Mouse (Mus musculus): ENCODE data around the gene Xrcc2. TPM values are rescaled to one million over a fixed set of nuclear protein-coding genes. Genes with fewer than 3 reads are reported as not detected.

Gene Xrcc2
- polyA plus RNA-seq, 2 experiments = 1.7 to 4.5 TPM

DNA sequence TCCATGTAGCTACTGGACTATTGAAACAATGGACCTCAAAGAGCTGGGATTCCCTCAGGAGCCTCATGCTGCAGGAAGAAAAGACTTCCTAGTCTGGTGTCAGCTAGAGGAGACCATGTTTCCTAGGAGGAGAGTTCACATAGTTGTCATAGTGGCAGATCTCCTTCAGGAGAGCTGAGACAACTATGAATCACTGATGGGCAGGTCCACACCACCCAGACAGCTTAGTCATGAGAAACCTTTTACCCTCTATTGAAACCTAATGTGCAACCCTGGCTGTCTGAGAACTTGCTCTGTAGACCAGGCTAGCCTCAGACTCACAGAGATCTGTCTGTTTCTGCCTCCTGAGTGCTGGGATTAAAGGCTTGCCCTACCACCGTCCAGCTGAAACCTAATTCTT is 62.9 kb downstream of the Xrcc2 start:
- H3K27me3 ChIP-seq (ENCODE audit: control insufficient read depth, insufficient read depth, low read length) = no peaks in the 10 kb centered on the region
- no peaks in the 10 kb centered on the region for H3K36me3 ChIP-seq (replicated peaks; ENCODE audit: control insufficient read depth, insufficient read depth, low read depth)
- DNase-seq (ENCODE audit: low read depth in 3 of 3, low spot score in 3 of 3) (no peak), ATAC-seq (ENCODE audit: insufficient read depth) (no peak)
- H3K4me3 ChIP-seq (ENCODE audit: insufficient read depth in 1 of 2, low read depth in 2 of 2, low read length in 2 of 2) = no peak overlapping the region
- 74% methylated on average over 1 of the region's 1 CpGs for WGBS (ENCODE audit: insufficient replicate concordance)
- no peaks in the 10 kb centered on the region for H3K4me1 ChIP-seq (replicated peaks; ENCODE audit: control insufficient read depth in 2 of 2, insufficient read depth in 2 of 2, low read length in 1 of 2)
- no peaks in the 10 kb centered on the region for H3K9me3 ChIP-seq (ENCODE audit: control insufficient read depth, low read length)
- no peak overlapping the region for H3K27ac ChIP-seq
- no peak overlapping the region for H3K4me2 ChIP-seq (ENCODE audit: low read depth)
- H3K9ac ChIP-seq (replicated peaks) = no peak overlapping the region
- no peak for TF ChIP-seq EP300 (IDR thresholded peaks at IDR 0.05; ENCODE audit: low read depth)
- no peak for TF ChIP-seq CTCF (IDR thresholded peaks at IDR 0.05; ENCODE audit: low read depth)

Other genes starting within 250 kb of the Xrcc2 start
- 5.7 and 7.1 TPM in 2 replicates for gene Kmt2c, start 207.0 kb downstream of the Xrcc2 start, polyA plus RNA-seq (2012; rRNA removed)
- gene Kmt2c, start 207.0 kb downstream of the Xrcc2 start, polyA plus RNA-seq (2014; fragmentation: Nextera tagmentation; extraction: Ambion mirVana) = 7.1 and 7.5 TPM in 2 replicates
- not detected in 2 replicates for gene Cct8l1, start 189.8 kb downstream of the Xrcc2 start, polyA plus RNA-seq (2012; rRNA removed)
- not detected in 2 replicates for gene Cct8l1, start 189.8 kb downstream of the Xrcc2 start, polyA plus RNA-seq (2014; fragmentation: Nextera tagmentation; extraction: Ambion mirVana)
- 0.16 and 0.22 TPM in 2 replicates for gene Actr3b, start 54.2 kb upstream of the Xrcc2 start, polyA plus RNA-seq (2012; rRNA removed)
- 0.56 and 0.71 TPM in 2 replicates for gene Actr3b, start 54.2 kb upstream of the Xrcc2 start, polyA plus RNA-seq (2014; fragmentation: Nextera tagmentation; extraction: Ambion mirVana)
- not detected in 2 replicates for gene Gm21663, start 236.6 kb upstream of the Xrcc2 start, polyA plus RNA-seq (2012; rRNA removed)
- not detected in 2 replicates for gene Gm21663, start 236.6 kb upstream of the Xrcc2 start, polyA plus RNA-seq (2014; fragmentation: Nextera tagmentation; extraction: Ambion mirVana)
- gene Gm21671, start 248.6 kb upstream of the Xrcc2 start, polyA plus RNA-seq (2012; rRNA removed) = not detected in 2 replicates
- not detected in 2 replicates for gene Gm21671, start 248.6 kb upstream of the Xrcc2 start, polyA plus RNA-seq (2014; fragmentation: Nextera tagmentation; extraction: Ambion mirVana)